Mouse (Mus musculus) limb, embryonic 14.5 days (tissue): ENCODE results near the gene Snrpd3. TPM values are rescaled to one million over a fixed set of nuclear protein-coding genes. Genes with fewer than 3 reads are reported as not detected.

Experiments
- ATAC-seq: fragments of 200-750 bp; cut with Nextera tagmentation; 2 replicates; pipeline ENCODE4 v1.8.0; 2017; ENCODE audit warnings: low read depth, moderate number of reproducible peaks, moderate TSS enrichment; ENCODE audit not compliant: low FRiP score
- DNase-seq: peaks from one replicate; pipeline ENCODE4 v3.0.0-alpha.2; 2015; ENCODE audit warnings: low spot score
- H3K27ac ChIP-seq: fragments of 300-500 bp; sonication (generic); replicated peaks from 2 replicates; pipeline ENCODE4 v1.5.1; 2014; ENCODE audit warnings: low read depth, mild to moderate bottlenecking, low read length, moderate library complexity, mixed read lengths
- H3K27me3 ChIP-seq: fragments of 300-500 bp; sonication (generic); 2 replicates; pipeline ENCODE4 v1.6.1; 2014; ENCODE audit warnings: low read length, mixed read lengths; ENCODE audit not compliant: control insufficient read depth, insufficient read depth
- H3K36me3 ChIP-seq: fragments of 300-500 bp; sonication (generic); 2 replicates; pipeline ENCODE4 v1.6.1; 2014; ENCODE audit warnings: mild to moderate bottlenecking, low read length, moderate library complexity, mixed read lengths; ENCODE audit not compliant: control insufficient read depth, insufficient read depth
- H3K4me1 ChIP-seq: fragments of 300-500 bp; sonication (generic); 2 replicates; pipeline ENCODE4 v1.6.1; 2014; ENCODE audit warnings: antibody characterized with exemption, low read length, mixed read lengths; ENCODE audit not compliant: control insufficient read depth, insufficient read depth
- H3K4me2 ChIP-seq: fragments of 300-500 bp; sonication (generic); replicated peaks from 2 replicates; pipeline ENCODE4 v1.6.1; 2014; ENCODE audit warnings: low read depth, mild to moderate bottlenecking, low read length, moderate library complexity; ENCODE audit not compliant: severe bottlenecking
- H3K4me3 ChIP-seq: fragments of 300-500 bp; sonication (generic); replicated peaks from 2 replicates; pipeline ENCODE4 v1.5.1; 2014; ENCODE audit warnings: low read length
- H3K9ac ChIP-seq: fragments of 300-500 bp; sonication (generic); 2 replicates; pipeline ENCODE4 v1.6.1; 2014; ENCODE audit warnings: mild to moderate bottlenecking, low read depth, low read length, moderate library complexity; ENCODE audit not compliant: severe bottlenecking
- H3K9me3 ChIP-seq: fragments of 300-500 bp; sonication (generic); 2 replicates; pipeline ENCODE4 v1.6.1; 2016; ENCODE audit warnings: low read length; ENCODE audit not compliant: control insufficient read depth
- POLR2A ChIP-seq: fragments of 200-500 bp; IDR thresholded peaks from 2 replicates; pipeline ENCODE4 v1.8.0; 2012; ENCODE audit warnings: inconsistent platforms, mild to moderate bottlenecking, moderate library complexity, borderline replicate concordance; ENCODE audit not compliant: insufficient read depth, insufficient read length; ENCODE audit errors: extremely low read depth
- WGBS: fragments of 180-500 bp; shearing (Covaris S2); extraction: QIAGEN DNeasy Blood & Tissue Kit; methylation state at CpG from one replicate; pipeline ENCODE4 v1.1.7; 2014; 5-methylcytosine and 5-hydroxymethylcytosine counted together
- polyA plus RNA-seq, 2 experiments: library from polyadenylated mRNA; depleted of rRNA in 1 of 2; stranded (reverse) in 1 of 2; unstranded in 1 of 2; fragments of >200 nt; fragmentation: Nextera tagmentation in 1 of 2; extraction: Ambion mirVana in 1 of 2; gene quantifications; 2 replicates each; pipeline versions ENCODE4 v1.2.1 to v1.2.3; 2012 to 2014

The Snrpd3 gene
- polyA plus RNA-seq, 2 experiments: 121 to 173 TPM

- WGBS: 51% methylated on average over 9 of the region's 9 CpGs
- Histone ChIP-seq H3K27me3 (no peaks in the 10 kb centered on the region), H3K27ac (no peak overlapping the region), H3K4me2 (no peak overlapping the region), H3K36me3 (no peaks in the 10 kb centered on the region), H3K4me3 (no peak overlapping the region), H3K9ac (no peak overlapping the region), H3K9me3 (no peaks in the 10 kb centered on the region), H3K4me1 (no peaks in the 10 kb centered on the region)
- ATAC-seq: no peak
- DNase-seq: peak; percentile 79
- no peak for TF ChIP-seq POLR2A
These were observed 31.0 kb upstream of the Snrpd3 start for GRCm38 (mm10) chr10:75486086-75486979.

DNA sequence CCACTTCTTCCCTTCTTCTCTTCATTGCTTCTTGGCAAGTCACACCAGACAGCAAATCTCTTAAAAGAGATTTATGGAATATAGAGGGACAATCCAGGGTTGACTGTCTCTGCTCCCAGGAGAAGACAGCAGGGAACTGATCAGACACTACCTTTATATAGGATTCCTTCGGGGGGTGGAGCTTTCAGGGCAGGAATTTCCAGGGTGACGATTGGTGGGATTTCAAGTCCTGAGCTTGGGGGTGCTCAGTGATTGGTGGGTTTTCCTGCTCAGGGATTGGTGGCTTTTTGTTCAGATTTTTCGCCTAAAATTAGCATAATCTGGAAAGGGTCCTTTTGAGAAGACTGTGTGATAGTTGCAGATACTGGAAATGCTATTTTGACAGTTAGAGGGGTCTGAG lies 30.2 kb upstream of the Snrpd3 start:
- H3K4me1 ChIP-seq: no peaks in the 10 kb centered on the region
- no peak for ATAC-seq
- H3K4me2 ChIP-seq: no peak overlapping the region
- no peak overlapping the region for H3K9ac ChIP-seq
- H3K9me3 ChIP-seq: no peaks in the 10 kb centered on the region
- H3K4me3 ChIP-seq: no peak overlapping the region
- no peaks in the 10 kb centered on the region for H3K36me3 ChIP-seq
- no peak overlapping the region for H3K27ac ChIP-seq
- TF ChIP-seq POLR2A: no peak
- 59% methylated on average over 3 of the region's 3 CpGs for WGBS
- no peaks in the 10 kb centered on the region for H3K27me3 ChIP-seq
- no peak for DNase-seq

- H3K4me2 ChIP-seq: no peak overlapping the region
- no peak overlapping the region for H3K4me3 ChIP-seq
- TF ChIP-seq POLR2A: no peak
- 72% methylated on average over 2 of the region's 2 CpGs for WGBS
- no peak overlapping the region for H3K27ac ChIP-seq
- H3K9me3 ChIP-seq: no peaks in the 10 kb centered on the region
- DNase-seq (no peak), ATAC-seq (no peak)
- H3K9ac ChIP-seq: no peak overlapping the region
- no peaks in the 10 kb centered on the region for H3K4me1 ChIP-seq
- H3K36me3 ChIP-seq: no peaks in the 10 kb centered on the region
- no peaks in the 10 kb centered on the region for H3K27me3 ChIP-seq
These were observed 27.8 kb upstream of the Snrpd3 start for GRCm38 (mm10) chr10:75489522-75489921.

- TF ChIP-seq POLR2A: no peak
- no peaks in the 10 kb centered on the region for H3K4me1 ChIP-seq
- no peaks in the 10 kb centered on the region for H3K36me3 ChIP-seq
- no peaks in the 10 kb centered on the region for H3K9me3 ChIP-seq
- no peak for DNase-seq
- WGBS: 83% methylated on average over 2 of the region's 2 CpGs
- no peak overlapping the region for H3K9ac ChIP-seq
- H3K27ac ChIP-seq: no peak overlapping the region
- no peaks in the 10 kb centered on the region for H3K27me3 ChIP-seq
- H3K4me3 ChIP-seq: no peak overlapping the region
- no peak overlapping the region for H3K4me2 ChIP-seq
- ATAC-seq: no peak
These were observed 26.6 kb upstream of the Snrpd3 start for GRCm38 (mm10) chr10:75490731-75491130.

- H3K27me3 ChIP-seq: no peaks in the 10 kb centered on the region
- DNase-seq (no peak), ATAC-seq (no peak)
- no peak overlapping the region for H3K4me3 ChIP-seq
- H3K9me3 ChIP-seq: no peaks in the 10 kb centered on the region
- H3K4me1 ChIP-seq: no peaks in the 10 kb centered on the region
- no peak overlapping the region for H3K27ac ChIP-seq
- TF ChIP-seq POLR2A: no peak
- 82% methylated on average over 3 of the region's 3 CpGs for WGBS
- no peak overlapping the region for H3K4me2 ChIP-seq
- H3K9ac ChIP-seq: no peak overlapping the region
- H3K36me3 ChIP-seq: no peaks in the 10 kb centered on the region
These were observed 26.0 kb upstream of the Snrpd3 start for GRCm38 (mm10) chr10:75491234-75491935.
